Mouse (Mus musculus): ENCODE measurements around the gene Alkbh7. TPM values are rescaled to one million over a fixed set of nuclear protein-coding genes. Genes with fewer than 3 reads are reported as not detected.
A peak's percentile ranks its signal among the peaks of the same experiment; 100 is the strongest.

Alkbh7 gene
- polyA plus RNA-seq, 1 experiment from 2014 or later: 43.7 TPM

GRCm38 (mm10) chr17:56984886-56985285 is 12.3 kb upstream of the Alkbh7 start:
- Histone ChIP-seq H3K27me3 (replicated peaks; ENCODE audit: control insufficient read depth, insufficient read depth, low read length) (no peaks in the 10 kb centered on the region), H3K4me2 (ENCODE audit: low read depth, low read length) (no peak overlapping the region), H3K27ac (ENCODE audit: low read length) (no peak overlapping the region), H3K4me3 (ENCODE audit: low read length) (no peak overlapping the region), H3K9me3 (ENCODE audit: control insufficient read depth, low read length) (no peaks in the 10 kb centered on the region), H3K9ac (ENCODE audit: low read depth, low read length) (no peak overlapping the region), H3K36me3 (ENCODE audit: control insufficient read depth, insufficient read depth, low read length) (no peaks in the 10 kb centered on the region), H3K4me1 (ENCODE audit: control insufficient read depth, insufficient read depth, low read length) (peaks cover 8% of the 10 kb centered on the region; the same call in 1 of the 2 replicates)
- ATAC-seq: no peak
- 78% methylated on average over 9 of the region's 9 CpGs for WGBS

DNA sequence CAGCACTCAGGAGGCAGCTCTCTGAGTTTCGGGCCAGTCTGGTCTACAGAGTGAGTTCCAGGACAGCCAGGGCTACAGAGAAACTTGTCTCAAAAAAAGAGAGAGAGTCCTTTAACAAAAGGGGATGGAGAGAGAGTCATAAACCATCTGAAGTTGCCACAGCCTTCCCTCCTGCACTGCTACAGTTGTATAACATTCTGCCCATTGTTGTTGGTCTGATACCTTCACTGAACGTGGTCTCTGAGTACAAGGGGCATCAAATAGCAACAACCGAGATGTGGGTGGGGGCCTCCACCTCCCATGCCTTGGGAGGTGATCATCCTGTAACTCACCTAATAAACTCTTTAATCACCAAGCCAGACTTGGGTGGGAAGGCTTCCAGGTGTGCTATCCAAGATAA is 11.5 kb upstream of the Alkbh7 start:
- no peaks in the 10 kb centered on the region for H3K9me3 ChIP-seq (ENCODE audit: control insufficient read depth, low read length)
- H3K9ac ChIP-seq (ENCODE audit: low read depth, low read length): no peak overlapping the region
- no peak overlapping the region for H3K4me3 ChIP-seq (ENCODE audit: low read length)
- no peak overlapping the region for H3K4me2 ChIP-seq (ENCODE audit: low read depth, low read length)
- no peak for ATAC-seq
- no peaks in the 10 kb centered on the region for H3K36me3 ChIP-seq (ENCODE audit: control insufficient read depth, insufficient read depth, low read length)
- 80% methylated on average over 3 of the region's 3 CpGs for WGBS
- H3K27ac ChIP-seq (ENCODE audit: low read length): no peak overlapping the region
- H3K27me3 ChIP-seq (replicated peaks; ENCODE audit: control insufficient read depth, insufficient read depth, low read length): no peaks in the 10 kb centered on the region
- peaks cover 8% of the 10 kb centered on the region; the same call in 1 of the 2 replicates for H3K4me1 ChIP-seq (ENCODE audit: control insufficient read depth, insufficient read depth, low read length)

DNA sequence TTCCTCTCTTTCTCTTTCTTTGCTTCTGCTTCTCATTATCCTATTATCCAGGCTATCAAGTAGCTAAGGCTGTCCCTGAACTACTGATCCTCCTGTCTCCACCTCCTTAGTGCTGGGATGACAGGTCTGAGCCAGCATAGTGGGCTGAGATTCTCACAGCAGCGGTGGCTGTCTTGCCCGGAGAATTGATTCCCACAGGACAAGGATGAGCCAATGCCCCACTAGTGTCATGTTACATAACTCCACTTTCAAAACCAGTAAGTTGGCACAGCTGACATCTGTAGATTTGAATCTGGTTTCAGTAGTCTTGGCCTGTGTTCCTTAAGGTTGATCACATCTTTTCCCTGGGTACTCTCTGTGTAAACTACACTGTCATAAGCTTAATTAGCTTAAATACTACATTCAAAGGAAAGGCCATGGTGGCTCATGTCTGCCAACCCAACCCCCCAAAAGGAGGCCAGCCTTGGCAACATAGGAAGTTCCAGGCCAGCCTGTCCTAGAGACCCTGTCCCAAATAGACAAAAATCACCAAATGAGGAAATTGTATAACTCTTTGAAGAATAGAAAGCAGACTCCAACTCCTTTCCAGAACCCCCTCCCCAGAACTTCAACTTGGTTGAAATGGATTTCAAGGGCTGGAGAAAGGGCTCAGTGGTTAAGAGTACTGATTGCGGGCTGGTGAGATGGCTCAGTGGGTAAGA is 10.9 kb upstream of the Alkbh7 start:
- Histone ChIP-seq H3K9ac (ENCODE audit: low read depth, low read length) (no peak overlapping the region), H3K4me2 (ENCODE audit: low read depth, low read length) (no peak overlapping the region), H3K9me3 (ENCODE audit: control insufficient read depth, low read length) (no peaks in the 10 kb centered on the region), H3K4me3 (ENCODE audit: low read length) (no peak overlapping the region), H3K27me3 (replicated peaks; ENCODE audit: control insufficient read depth, insufficient read depth, low read length) (no peaks in the 10 kb centered on the region), H3K27ac (ENCODE audit: low read length) (no peak overlapping the region), H3K4me1 (ENCODE audit: control insufficient read depth, insufficient read depth, low read length) (peaks cover 12% of the 10 kb centered on the region), H3K36me3 (ENCODE audit: control insufficient read depth, insufficient read depth, low read length) (no peaks in the 10 kb centered on the region)
- ATAC-seq: no peak
- 86% methylated on average over 3 of the region's 3 CpGs for WGBS

DNA sequence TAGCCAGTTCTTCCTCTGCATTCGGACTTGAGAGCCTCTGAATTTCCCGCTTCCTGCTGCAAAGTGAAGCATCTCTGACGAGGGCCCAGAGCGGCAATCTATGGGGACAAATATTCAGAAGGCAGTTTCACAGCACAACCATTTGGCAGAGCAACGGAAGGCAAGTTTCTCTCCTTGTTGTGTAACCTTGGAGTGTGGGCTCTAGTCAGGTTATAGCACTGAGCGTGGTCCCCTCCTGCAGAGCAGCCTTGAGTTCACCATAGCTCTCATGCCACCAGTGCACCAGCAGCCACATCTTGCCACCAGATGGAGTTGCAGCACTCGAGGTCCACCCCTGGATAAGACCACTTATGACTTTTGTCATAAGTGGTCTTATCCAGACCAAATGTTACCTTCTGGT is 8.7 kb upstream of the Alkbh7 start:
- Histone ChIP-seq H3K4me1 (ENCODE audit: control insufficient read depth, insufficient read depth, low read length) (peaks cover 9% of the 10 kb centered on the region), H3K36me3 (ENCODE audit: control insufficient read depth, insufficient read depth, low read length) (peaks cover 6% of the 10 kb centered on the region), H3K9ac (ENCODE audit: low read depth, low read length) (no peak overlapping the region), H3K9me3 (ENCODE audit: control insufficient read depth, low read length) (no peaks in the 10 kb centered on the region), H3K4me3 (ENCODE audit: low read length) (no peak overlapping the region), H3K4me2 (ENCODE audit: low read depth, low read length) (no peak overlapping the region), H3K27me3 (replicated peaks; ENCODE audit: control insufficient read depth, insufficient read depth, low read length) (no peaks in the 10 kb centered on the region), H3K27ac (ENCODE audit: low read length) (no peak overlapping the region)
- ATAC-seq: no peak
- 90% methylated on average over 7 of the region's 7 CpGs for WGBS

DNA sequence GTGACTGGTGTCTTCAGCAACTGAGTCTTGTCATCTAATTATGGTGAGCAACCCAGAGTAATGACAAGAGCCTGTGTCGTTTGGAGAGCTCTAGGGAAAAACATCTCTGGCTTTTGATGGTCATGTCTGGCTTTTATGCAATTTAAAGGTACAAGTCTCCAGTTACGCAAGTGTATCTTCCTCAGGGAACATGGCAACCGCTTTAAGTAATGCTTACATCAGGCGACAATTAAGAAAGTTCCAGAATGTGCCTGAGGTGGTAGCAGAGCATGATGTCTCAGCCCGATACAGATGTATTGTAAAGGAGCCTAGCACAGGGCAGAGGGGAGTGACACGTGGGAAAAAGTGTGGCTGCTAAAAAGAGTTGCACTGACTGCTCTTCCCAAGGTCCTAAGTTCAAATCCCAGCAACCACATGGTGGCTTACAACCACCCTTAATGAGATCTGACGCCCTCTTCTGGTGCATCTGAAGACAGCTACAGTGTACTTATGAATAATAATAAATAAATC is 8.2 kb upstream of the Alkbh7 start:
- H3K27me3 ChIP-seq (replicated peaks; ENCODE audit: control insufficient read depth, insufficient read depth, low read length): no peaks in the 10 kb centered on the region
- peak overlapping the region; percentile 64 for H3K4me2 ChIP-seq (ENCODE audit: low read depth, low read length)
- peak overlapping the region; percentile 82 for H3K4me3 ChIP-seq (ENCODE audit: low read length)
- no peak overlapping the region for H3K27ac ChIP-seq (ENCODE audit: low read length)
- H3K9me3 ChIP-seq (ENCODE audit: control insufficient read depth, low read length): no peaks in the 10 kb centered on the region
- peaks cover 11% of the 10 kb centered on the region for H3K36me3 ChIP-seq (ENCODE audit: control insufficient read depth, insufficient read depth, low read length)
- peak overlapping the region; percentile 91; the same call in 1 of the 2 replicates for H3K9ac ChIP-seq (ENCODE audit: low read depth, low read length)
- peaks cover 9% of the 10 kb centered on the region for H3K4me1 ChIP-seq (ENCODE audit: control insufficient read depth, insufficient read depth, low read length)
- WGBS: 73% methylated on average over 7 of the region's 7 CpGs
- ATAC-seq: no peak

DNA sequence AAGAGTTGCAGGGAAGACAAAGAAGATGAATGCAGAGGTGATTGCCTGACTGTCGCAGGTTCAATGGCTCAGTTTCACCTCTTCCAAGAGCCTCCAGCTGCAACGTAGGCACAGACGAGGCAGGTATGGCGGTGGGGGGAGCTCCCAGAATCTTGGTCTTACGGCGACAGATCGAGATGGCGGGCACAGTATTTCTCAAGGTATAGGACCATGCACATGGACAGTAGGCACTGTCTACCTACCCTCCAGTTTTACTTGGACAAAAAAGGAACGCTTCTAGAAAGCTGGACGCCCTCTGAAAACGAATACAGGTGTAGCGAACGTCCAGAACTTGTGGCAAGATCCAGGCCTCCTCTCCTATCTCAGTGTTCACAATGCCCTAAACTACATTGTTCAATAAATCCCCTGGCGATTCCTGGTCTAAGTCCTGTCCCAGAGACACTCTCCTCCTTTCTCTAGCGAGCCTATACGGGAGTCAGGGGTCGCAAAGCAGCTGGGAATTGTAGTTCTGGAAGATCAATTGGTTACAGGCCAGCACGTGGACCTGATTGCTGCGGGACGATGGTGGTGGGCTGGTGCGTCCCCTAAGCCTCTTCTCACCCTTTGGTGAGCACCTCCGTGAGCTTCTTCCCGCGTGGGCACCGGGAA is 7.5 kb upstream of the Alkbh7 start:
- Histone ChIP-seq H3K27ac (ENCODE audit: low read length) (peak overlapping the region; percentile 69), H3K4me2 (ENCODE audit: low read depth, low read length) (peak overlapping the region; percentile 64), H3K9ac (ENCODE audit: low read depth, low read length) (peak overlapping the region; percentile 91), H3K4me3 (ENCODE audit: low read length) (peak overlapping the region; percentile 82), H3K9me3 (ENCODE audit: control insufficient read depth, low read length) (no peaks in the 10 kb centered on the region), H3K27me3 (replicated peaks; ENCODE audit: control insufficient read depth, insufficient read depth, low read length) (no peaks in the 10 kb centered on the region), H3K36me3 (ENCODE audit: control insufficient read depth, insufficient read depth, low read length) (peaks cover 11% of the 10 kb centered on the region), H3K4me1 (ENCODE audit: control insufficient read depth, insufficient read depth, low read length) (peaks cover 9% of the 10 kb centered on the region)
- 2% methylated on average over 25 of the region's 25 CpGs for WGBS
- peak; percentile 94 for ATAC-seq

- H3K9ac ChIP-seq (ENCODE audit: low read depth, low read length): peak within 1 kb of the TSS; percentile 91
- peak within 1 kb of the TSS; percentile 67 for H3K4me2 ChIP-seq (ENCODE audit: low read depth, low read length)
- peak within 1 kb of the TSS; percentile 69 for H3K27ac ChIP-seq (ENCODE audit: low read length)
- ATAC-seq: peak; percentile 98
- peak within 1 kb of the TSS; percentile 82 for H3K4me3 ChIP-seq (ENCODE audit: low read length)
- H3K9me3 ChIP-seq (ENCODE audit: control insufficient read depth, low read length): no peaks in the 10 kb centered on the region
- no peaks in the 10 kb centered on the region for H3K27me3 ChIP-seq (replicated peaks; ENCODE audit: control insufficient read depth, insufficient read depth, low read length)
- H3K4me1 ChIP-seq (ENCODE audit: control insufficient read depth, insufficient read depth, low read length): peaks cover 8% of the 10 kb centered on the region
- under 1% methylated on average over 52 of the region's 52 CpGs for WGBS
- peaks cover 11% of the 10 kb centered on the region for H3K36me3 ChIP-seq (ENCODE audit: control insufficient read depth, insufficient read depth, low read length)
Measured at GRCm38 (mm10) chr17:56990115-56990746, 6.9 kb upstream of the Alkbh7 start, which contains the start of gene Clpp. Clpp (plus strand) TSS chr17:56990305.

DNA sequence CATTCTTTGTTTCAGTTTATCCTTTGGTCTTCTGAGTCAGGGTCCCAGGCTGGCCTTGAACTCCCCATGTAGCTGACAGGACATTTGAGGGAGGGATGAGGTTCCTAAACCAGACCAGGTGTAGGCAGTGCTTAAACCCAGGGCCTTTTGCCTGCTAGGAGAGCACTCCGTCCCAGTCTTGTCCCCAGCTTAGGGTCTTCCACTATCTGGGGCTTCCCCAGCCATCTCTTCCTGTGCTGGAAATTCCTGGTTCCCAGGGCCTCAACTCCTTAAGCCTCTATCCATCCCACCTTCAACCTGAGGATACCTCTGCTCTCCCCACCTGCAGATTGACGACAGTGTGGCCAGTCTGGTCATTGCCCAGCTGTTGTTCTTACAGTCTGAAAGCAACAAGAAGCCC is 6.2 kb upstream of the Alkbh7 start:
- 75% methylated on average over 2 of the region's 2 CpGs for WGBS

GRCm38 (mm10) chr17:56995046-56995445 is 2.1 kb upstream of the Alkbh7 start:
- no peak overlapping the region for H3K9ac ChIP-seq (ENCODE audit: low read depth, low read length)
- no peaks in the 10 kb centered on the region for H3K27me3 ChIP-seq (replicated peaks; ENCODE audit: control insufficient read depth, insufficient read depth, low read length)
- no peak for ATAC-seq
- peaks cover 26% of the 10 kb centered on the region for H3K36me3 ChIP-seq (ENCODE audit: control insufficient read depth, insufficient read depth, low read length)
- no peaks in the 10 kb centered on the region for H3K9me3 ChIP-seq (ENCODE audit: control insufficient read depth, low read length)
- H3K4me3 ChIP-seq (ENCODE audit: low read length): no peak overlapping the region
- H3K4me1 ChIP-seq (ENCODE audit: control insufficient read depth, insufficient read depth, low read length): peaks cover 12% of the 10 kb centered on the region
- no peak overlapping the region for H3K27ac ChIP-seq (ENCODE audit: low read length)
- no peak overlapping the region for H3K4me2 ChIP-seq (ENCODE audit: low read depth, low read length)
- 89% methylated on average over 8 of the region's 8 CpGs for WGBS

More for the DNA sequence above, 6.2 kb upstream of the Alkbh7 start:
- H3K9ac ChIP-seq (ENCODE audit: low read depth, low read length): peak overlapping the region; percentile 91
- no peak overlapping the region for H3K27ac ChIP-seq (ENCODE audit: low read length)
- no peaks in the 10 kb centered on the region for H3K27me3 ChIP-seq (replicated peaks; ENCODE audit: control insufficient read depth, insufficient read depth, low read length)
- peaks cover 17% of the 10 kb centered on the region for H3K36me3 ChIP-seq (ENCODE audit: control insufficient read depth, insufficient read depth, low read length)
- H3K9me3 ChIP-seq (ENCODE audit: control insufficient read depth, low read length): no peaks in the 10 kb centered on the region
- peak overlapping the region; percentile 67 for H3K4me2 ChIP-seq (ENCODE audit: low read depth, low read length)
- peaks cover 8% of the 10 kb centered on the region for H3K4me1 ChIP-seq (ENCODE audit: control insufficient read depth, insufficient read depth, low read length)
- ATAC-seq: no peak
- H3K4me3 ChIP-seq (ENCODE audit: low read length): peak overlapping the region; percentile 82

Measured in intestine, embryonic 16.5 days (tissue).